ENCODE assay signal across 8 mouse cellular contexts in genomic region chr5:145114071-145114605, GRCm38 (mm10). TPM values are rescaled to one million over a fixed set of nuclear protein-coding genes. Genes with fewer than 3 reads are reported as not detected.
DNase-seq lines count a peak whose midpoint lies in the region; ATAC-seq and TF ChIP-seq lines count a peak whose summit lies in the region.

TSS of gene Arpc1b (plus strand) at chr5:145114215.

- no peak for DNase-seq in cerebellum, adult 2 months
- DNase-seq in embryonic facial prominence, embryonic 10.5 days (ENCODE audit: low spot score), result peak; percentile 73
- DNase-seq in heart, adult 9 months (ENCODE audit: low spot score in 2 of 2), result peak; percentile 74 to 78
- peak; percentile 66 for DNase-seq in kidney, adult 9 months
- peak; percentile 74 for DNase-seq in liver, embryonic 11.5 days (ENCODE audit: low spot score)
- DNase-seq in testis, postnatal 10 days (ENCODE audit: low spot score), result peak; percentile 90

- no peak for ATAC-seq in cerebellum, adult (ENCODE audit: insufficient number of reproducible peaks, low FRiP score, low TSS enrichment)
- ATAC-seq in liver, embryonic 11.5 days (replicated peaks; ENCODE audit: low FRiP score), result peak; percentile 77

- peak within 1 kb of the TSS; percentile 24 for H3K4me3 ChIP-seq in cerebellum, adult 2 months (replicated peaks; ENCODE audit: insufficient read depth, low read depth, low read length)
- H3K4me3 ChIP-seq in embryonic facial prominence, embryonic 10.5 days, result peak within 1 kb of the TSS; percentile 67
- H3K4me3 ChIP-seq in liver, embryonic 11.5 days (ENCODE audit: low read depth, low read length), result peak within 1 kb of the TSS; percentile 81
- peak within 1 kb of the TSS; percentile 84 for H3K4me3 ChIP-seq in myocyte

- no peaks in the 10 kb centered on the region for H3K9me3 ChIP-seq in embryonic facial prominence, embryonic 10.5 days
- no peaks in the 10 kb centered on the region for H3K9me3 ChIP-seq in liver, embryonic 11.5 days (ENCODE audit: control insufficient read depth, low read length)

- H3K9ac ChIP-seq in liver, embryonic 11.5 days (ENCODE audit: low read depth, low read length), result peak within 1 kb of the TSS; percentile 78

- no peaks in the 10 kb centered on the region for H3K27me3 ChIP-seq in cerebellum, adult 2 months (ENCODE audit: control insufficient read depth, insufficient read depth, low read length)
- H3K27me3 ChIP-seq in embryonic facial prominence, embryonic 10.5 days (replicated peaks; ENCODE audit: low read depth, poor library complexity, severe bottlenecking), result peaks cover 35% of the 10 kb centered on the region
- no peaks in the 10 kb centered on the region for H3K27me3 ChIP-seq in liver, embryonic 11.5 days (replicated peaks; ENCODE audit: control insufficient read depth, insufficient read depth, low read length)
- no peaks in the 10 kb centered on the region for H3K27me3 ChIP-seq in myocyte (ENCODE audit: control insufficient read depth, insufficient read depth, insufficient read length)

- peaks cover 20% of the 10 kb centered on the region for H3K36me3 ChIP-seq in embryonic facial prominence, embryonic 10.5 days (replicated peaks)
- H3K36me3 ChIP-seq in liver, embryonic 11.5 days (ENCODE audit: control insufficient read depth, insufficient read depth, low read length), result peaks cover 12% of the 10 kb centered on the region
- peaks cover 2% of the 10 kb centered on the region for H3K36me3 ChIP-seq in myocyte (ENCODE audit: control insufficient read depth, insufficient read depth)

- H3ac ChIP-seq in myocyte (ENCODE audit: control insufficient read depth, insufficient read length), result peak within 1 kb of the TSS; percentile 24

- no peaks in the 10 kb centered on the region for H3K4me1 ChIP-seq in cerebellum, adult 2 months (ENCODE audit: control insufficient read depth, insufficient read depth, low read length)
- peaks cover 13% of the 10 kb centered on the region for H3K4me1 ChIP-seq in embryonic facial prominence, embryonic 10.5 days
- H3K4me1 ChIP-seq in liver, embryonic 11.5 days (replicated peaks; ENCODE audit: control insufficient read depth, insufficient read depth, low read length), result peaks cover 14% of the 10 kb centered on the region

- TF ChIP-seq POLR2A in cerebellum, adult 2 months (IDR thresholded peaks at IDR 0.05; ENCODE audit: borderline replicate concordance, insufficient read depth, low read length), result no peak
- TF ChIP-seq POLR2A in myocyte (IDR thresholded peaks at IDR 0.05; ENCODE audit: insufficient read length, low read depth), result peak; percentile 99

- TF ChIP-seq CTCF in cerebellum, adult 2 months (IDR thresholded peaks at IDR 0.05; ENCODE audit: borderline replicate concordance, insufficient read depth, low read depth, low read length), result no peak

- peaks cover 42% of the 10 kb centered on the region for H3K79me2 ChIP-seq in myocyte (ENCODE audit: control insufficient read depth, insufficient read depth)

- WGBS in cerebellum, adult 2 months, result 2% methylated on average over 53 of the region's 53 CpGs
- WGBS in embryonic facial prominence, embryonic 10.5 days, result under 1% methylated on average over 53 of the region's 53 CpGs
- under 1% methylated on average over 52 of the region's 53 CpGs for WGBS in liver, embryonic 11.5 days

- peak within 1 kb of the TSS; percentile 95 for H3K4me2 ChIP-seq in liver, embryonic 11.5 days
- peak within 1 kb of the TSS; percentile 79 for H3K4me2 ChIP-seq in myocyte (ENCODE audit: low read depth)

- H3K27ac ChIP-seq in cerebellum, adult 2 months (ENCODE audit: insufficient read depth, low read length), result no peak within 1 kb of the TSS
- H3K27ac ChIP-seq in embryonic facial prominence, embryonic 10.5 days (replicated peaks), result peak within 1 kb of the TSS; percentile 73
- peak within 1 kb of the TSS; percentile 45; the same call in 1 of the 2 replicates for H3K27ac ChIP-seq in liver, embryonic 11.5 days (ENCODE audit: low read depth, low read length)

TF ChIP-seq in myocyte, 11 proteins besides CTCF, POLR2A, EP300 and RAD21:
- TF ChIP-seq POLR2AphosphoS2 (IDR thresholded peaks at IDR 0.05; ENCODE audit: insufficient read length, low read depth), result peak; percentile 94
- no peak for TF ChIP-seq MYOD1 (IDR thresholded peaks at IDR 0.05; ENCODE audit: control insufficient read depth in 1 of 3, insufficient read length in 2 of 3, low read depth in 2 of 3)

RNA-seq across cellular contexts. Expression of gene Arpc1b, which starts in this region (rescaled TPM):
- 46.2 and 50.2 TPM in 2 replicates for polyA plus RNA-seq in cerebellum, adult 2 months (2012; rRNA removed)
- 95.4 and 97.9 TPM in 2 replicates for polyA plus RNA-seq in embryonic facial prominence, embryonic 10.5 days (2016; fragmentation: Nextera tagmentation; extraction: Ambion mirVana)
- polyA plus RNA-seq in liver, embryonic 11.5 days (2014; fragmentation: Nextera tagmentation; extraction: Ambion mirVana), result 190 and 209 TPM in 2 replicates
- 482 TPM for polyA plus RNA-seq in myocyte (2012; fragmentation: generic; extraction: Trizol)

Comparison
In these comparisons a context has a peak if more than half of its experiments do, and no peak if none do; other contexts are left out.
1. DNase-seq: peak in embryonic facial prominence, embryonic 10.5 days (single experiment), heart, adult 9 months (2 of 2), kidney, adult 9 months (single experiment), liver, embryonic 11.5 days (single experiment) and testis, postnatal 10 days (single experiment); none in cerebellum, adult 2 months (0 of 2).
2. H3K4me3 ChIP-seq: peak in every context shown above with its lines; median percentile 84 in myocyte; 81 in liver, embryonic 11.5 days; 67 in embryonic facial prominence, embryonic 10.5 days; 24 in cerebellum, adult 2 months.